Mouse (Mus musculus): ENCODE measurements around the gene Col5a1.

DNA sequence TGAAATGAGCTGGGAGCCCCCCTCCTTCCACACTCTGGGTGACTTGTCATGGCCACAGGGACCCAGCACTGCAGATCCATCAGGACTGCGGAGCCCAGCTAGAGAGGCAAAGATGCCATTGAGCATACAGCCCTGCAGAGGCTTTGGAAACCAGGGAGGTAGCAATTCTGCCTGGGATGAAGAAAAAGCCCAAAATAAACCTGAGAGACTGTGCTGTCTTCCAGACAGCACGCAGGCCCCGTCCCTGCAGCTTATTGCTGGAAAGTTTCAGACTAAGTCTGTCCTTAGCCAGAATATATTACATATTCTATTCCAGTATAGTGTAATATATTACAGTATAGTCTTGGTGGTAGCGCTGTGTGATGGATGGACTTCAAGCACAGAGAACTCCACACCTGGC, 61.0 kb downstream of the Col5a1 start:
- no peak for TF ChIP-seq GATA1 (IDR thresholded peaks at IDR 0.05; ENCODE audit: borderline replicate concordance, low read length)
- no peak for TF ChIP-seq FLI1 (IDR thresholded peaks at IDR 0.05; ENCODE audit: low read length)

All from megakaryocyte, embryonic 14.5 days (primary cell).